Mouse (Mus musculus) adrenal gland, postnatal 10 days (tissue): ENCODE results near the gene Aif1l. TPM values are rescaled to one million over a fixed set of nuclear protein-coding genes. Genes with fewer than 3 reads are reported as not detected.
A peak's percentile ranks its signal among the peaks of the same experiment; 100 is the strongest.

ENCODE experiments used
- DNase-seq: peaks from one replicate; pipeline ENCODE4 v3.0.0; 2021; ENCODE audit warnings: mixed read lengths
- total RNA-seq, 2 experiments: library from RNA; stranded (reverse); gene quantifications; 2 replicates each; pipeline ENCODE4 v1.2.3; 2021

The Aif1l gene
- total RNA-seq, 2 experiments from 2014 or later, result 8.3 to 14.1 TPM

- peak; percentile 38 for DNase-seq
These were observed 69.8 kb downstream of the Aif1l start for GRCm38 (mm10) chr2:32019704-32020103.

GRCm38 (mm10) chr2:32020229-32020628 lies 70.3 kb downstream of the Aif1l start:
- DNase-seq, result no peak

Other genes starting within 250 kb of the Aif1l start
- not detected for gene Qrfp, start 139.6 kb upstream of the Aif1l start, total RNA-seq
- under 1 TPM; 0.27 to 0.39 TPM for gene Fibcd1, start 104.1 kb upstream of the Aif1l start, total RNA-seq
- gene Lamc3, start 62.8 kb upstream of the Aif1l start, total RNA-seq, result 10 to 100 TPM; 11.3 to 11.4 TPM
- 10 to 100 TPM; 47.4 to 57.8 TPM for gene Nup214, start 24.3 kb downstream of the Aif1l start, total RNA-seq
- gene Fam78a, start 134.7 kb downstream of the Aif1l start, total RNA-seq, result 1 to 10 TPM; 3.2 to 5.4 TPM
- 1 to 10 TPM; 3.9 to 8.6 TPM for gene Plpp7, start 145.4 kb downstream of the Aif1l start, total RNA-seq
- gene Prrc2b, start 200.9 kb downstream of the Aif1l start, total RNA-seq, result 100 to 1,000 TPM in 1 of 2 experiments, 10 to 100 TPM in 1; 83.4 to 102 TPM